In genomic region chr7:109168716-109169115, GRCm38 (mm10) we compare ENCODE assay signal across 12 mouse cellular contexts. TPM values are rescaled to one million over a fixed set of nuclear protein-coding genes. Genes with fewer than 3 reads are reported as not detected.
A peak's percentile ranks its signal among the peaks of the same experiment; 100 is the strongest.
DNase-seq lines count a peak whose midpoint lies in the region; ATAC-seq and TF ChIP-seq lines count a peak whose summit lies in the region.
"Had no signal": no experiment of that assay in that cellular context is flagged by ENCODE, and none has a peak within 500 bp of the region (broad histone marks: within the 10 kb centered on the region; RNA-seq: fewer than 3 reads in every experiment).

No protein-coding gene starts in this region.

- WGBS in intestine, embryonic 16.5 days = 87% methylated on average over 7 of the region's 7 CpGs
- 86% methylated on average over 7 of the region's 7 CpGs for WGBS in intestine, postnatal 0 days
- 92% methylated on average over 7 of the region's 7 CpGs for WGBS in forebrain, embryonic 14.5 days
- 90% methylated on average over 7 of the region's 7 CpGs for WGBS in limb, embryonic 12.5 days
- 93% methylated on average over 7 of the region's 7 CpGs for WGBS in neural tube, embryonic 15.5 days
- WGBS in lung, postnatal 0 days = 86% methylated on average over 7 of the region's 7 CpGs

- TF ChIP-seq EP300 in lung, postnatal 0 days (IDR thresholded peaks at IDR 0.05) = no peak

- ATAC-seq in intestine, embryonic 16.5 days = no peak
- ATAC-seq in intestine, postnatal 0 days = no peak
- no peak for ATAC-seq in forebrain, embryonic 14.5 days
- no peak for ATAC-seq in limb, embryonic 12.5 days (ENCODE audit: insufficient number of reproducible peaks, insufficient read depth, low FRiP score, low TSS enrichment, low read depth)
- ATAC-seq in neural tube, embryonic 15.5 days (ENCODE audit: low FRiP score) = no peak
- no peak for ATAC-seq in lung, postnatal 0 days

- TF ChIP-seq CTCF in intestine, postnatal 0 days (IDR thresholded peaks at IDR 0.05; ENCODE audit: low read depth) = no peak
- TF ChIP-seq CTCF in lung, postnatal 0 days (IDR thresholded peaks at IDR 0.05) = no peak

- H3K4me2 ChIP-seq in intestine, embryonic 16.5 days (ENCODE audit: low read depth, low read length) = 0 out of 2 replicates have a peak overlapping the region, but pooled peaks have one; percentile 99
- no peak overlapping the region for H3K4me2 ChIP-seq in intestine, postnatal 0 days (replicated peaks; ENCODE audit: low read depth)
- peak overlapping the region; percentile 94 for H3K4me2 ChIP-seq in forebrain, embryonic 14.5 days (ENCODE audit: low read length)
- H3K4me2 ChIP-seq in limb, embryonic 12.5 days = peak overlapping the region; percentile 100; the same call in 1 of the 2 replicates
- H3K4me2 ChIP-seq in neural tube, embryonic 15.5 days = peak overlapping the region; percentile 99
- no peak overlapping the region for H3K4me2 ChIP-seq in lung, postnatal 0 days (replicated peaks; ENCODE audit: low read depth, low read length)

- H3K4me3 ChIP-seq in intestine, embryonic 16.5 days (ENCODE audit: low read length) = no peak overlapping the region
- H3K4me3 ChIP-seq in intestine, postnatal 0 days (ENCODE audit: low read depth, low read length) = no peak overlapping the region
- peak overlapping the region; percentile 65 for H3K4me3 ChIP-seq in forebrain, embryonic 14.5 days (ENCODE audit: low read depth, low read length)
- H3K4me3 ChIP-seq in limb, embryonic 12.5 days (replicated peaks) = peak overlapping the region; percentile 64
- peak overlapping the region; percentile 57; the same call in 1 of the 2 replicates for H3K4me3 ChIP-seq in neural tube, embryonic 15.5 days (replicated peaks)
- no peak overlapping the region for H3K4me3 ChIP-seq in lung, postnatal 0 days (ENCODE audit: low read depth, low read length)

- no peak overlapping the region for H3K9ac ChIP-seq in intestine, embryonic 16.5 days (ENCODE audit: low read depth, low read length)
- H3K9ac ChIP-seq in intestine, postnatal 0 days (ENCODE audit: low read depth, low read length) = no peak overlapping the region
- H3K9ac ChIP-seq in forebrain, embryonic 14.5 days (ENCODE audit: low read length) = no peak overlapping the region
- H3K9ac ChIP-seq in limb, embryonic 12.5 days (replicated peaks) = no peak overlapping the region
- no peak overlapping the region for H3K9ac ChIP-seq in neural tube, embryonic 15.5 days (replicated peaks)
- H3K9ac ChIP-seq in lung, postnatal 0 days (replicated peaks; ENCODE audit: low read depth) = no peak overlapping the region

- no peak for DNase-seq in forebrain, embryonic 14.5 days (ENCODE audit: low spot score)
- DNase-seq in MN1 (ENCODE audit: low spot score) = no peak
- no peak for DNase-seq in lung, postnatal 0 days (ENCODE audit: low spot score)
- DNase-seq in yolk sac, embryonic 10.5 days (ENCODE audit: low spot score) = no peak
- DNase-seq: kidney, adult 11 months; layer of hippocampus, adult 9-11 months; lung, postnatal 36 days had no signal

- peaks cover 14% of the 10 kb centered on the region for H3K4me1 ChIP-seq in intestine, embryonic 16.5 days (ENCODE audit: control insufficient read depth, insufficient read depth, low read length)
- H3K4me1 ChIP-seq in intestine, postnatal 0 days (replicated peaks; ENCODE audit: control insufficient read depth, insufficient read depth, low read length) = no peaks in the 10 kb centered on the region
- peaks cover 44% of the 10 kb centered on the region for H3K4me1 ChIP-seq in forebrain, embryonic 14.5 days (ENCODE audit: control insufficient read depth, insufficient read depth, low read length)
- H3K4me1 ChIP-seq in limb, embryonic 12.5 days (replicated peaks) = peaks cover 28% of the 10 kb centered on the region; the same call in 1 of the 2 replicates
- peaks cover 37% of the 10 kb centered on the region for H3K4me1 ChIP-seq in neural tube, embryonic 15.5 days
- H3K4me1 ChIP-seq in lung, postnatal 0 days (ENCODE audit: insufficient read depth, low read depth, low read length) = peaks cover 4% of the 10 kb centered on the region

- peaks cover 36% of the 10 kb centered on the region for H3K27me3 ChIP-seq in intestine, embryonic 16.5 days (replicated peaks; ENCODE audit: control insufficient read depth, insufficient read depth, low read length)
- H3K27me3 ChIP-seq in intestine, postnatal 0 days (replicated peaks; ENCODE audit: control insufficient read depth, insufficient read depth, low read length) = peaks cover 48% of the 10 kb centered on the region
- H3K27me3 ChIP-seq in forebrain, embryonic 14.5 days (replicated peaks; ENCODE audit: control insufficient read depth, insufficient read depth, low read length) = peaks cover 13% of the 10 kb centered on the region
- peaks cover 59% of the 10 kb centered on the region for H3K27me3 ChIP-seq in limb, embryonic 12.5 days
- peaks cover 50% of the 10 kb centered on the region for H3K27me3 ChIP-seq in neural tube, embryonic 15.5 days (replicated peaks)
- H3K27me3 ChIP-seq in lung, postnatal 0 days (replicated peaks; ENCODE audit: insufficient read depth, low read length) = peaks cover 20% of the 10 kb centered on the region

- no peaks in the 10 kb centered on the region for H3K9me3 ChIP-seq in intestine, embryonic 16.5 days (ENCODE audit: control insufficient read depth, low read length)
- H3K9me3 ChIP-seq in intestine, postnatal 0 days (ENCODE audit: control insufficient read depth) = no peaks in the 10 kb centered on the region
- no peaks in the 10 kb centered on the region for H3K9me3 ChIP-seq in forebrain, embryonic 14.5 days (replicated peaks; ENCODE audit: control insufficient read depth, low read length)
- no peaks in the 10 kb centered on the region for H3K9me3 ChIP-seq in limb, embryonic 12.5 days
- no peaks in the 10 kb centered on the region for H3K9me3 ChIP-seq in neural tube, embryonic 15.5 days (replicated peaks)
- no peaks in the 10 kb centered on the region for H3K9me3 ChIP-seq in lung, postnatal 0 days (ENCODE audit: low read length)

- no peak overlapping the region for H3K27ac ChIP-seq in intestine, embryonic 16.5 days (ENCODE audit: low read length)
- H3K27ac ChIP-seq in intestine, postnatal 0 days (ENCODE audit: low read depth, low read length) = no peak overlapping the region
- no peak overlapping the region for H3K27ac ChIP-seq in forebrain, embryonic 14.5 days (ENCODE audit: low read depth, low read length)
- H3K27ac ChIP-seq in limb, embryonic 12.5 days = no peak overlapping the region
- H3K27ac ChIP-seq in neural tube, embryonic 15.5 days (replicated peaks) = no peak overlapping the region
- H3K27ac ChIP-seq in lung, postnatal 0 days (ENCODE audit: low read length) = no peak overlapping the region

- H3K36me3 ChIP-seq in intestine, embryonic 16.5 days (ENCODE audit: control insufficient read depth, insufficient read depth, low read length) = no peaks in the 10 kb centered on the region
- no peaks in the 10 kb centered on the region for H3K36me3 ChIP-seq in intestine, postnatal 0 days (ENCODE audit: control insufficient read depth, insufficient read depth)
- no peaks in the 10 kb centered on the region for H3K36me3 ChIP-seq in forebrain, embryonic 14.5 days (ENCODE audit: control insufficient read depth, insufficient read depth, low read length)
- H3K36me3 ChIP-seq in limb, embryonic 12.5 days = no peaks in the 10 kb centered on the region
- H3K36me3 ChIP-seq in neural tube, embryonic 15.5 days = no peaks in the 10 kb centered on the region
- H3K36me3 ChIP-seq in lung, postnatal 0 days (ENCODE audit: insufficient read depth, low read length) = no peaks in the 10 kb centered on the region

RNA-seq across cellular contexts. Expression of gene Lmo1, which starts 6.3 kb away (rescaled TPM):
- polyA plus RNA-seq in intestine, embryonic 16.5 days (2015; fragmentation: Nextera tagmentation; extraction: Ambion mirVana) = 1.7 and 2.6 TPM in 2 replicates
- polyA plus RNA-seq in intestine, postnatal 0 days (2015; fragmentation: Nextera tagmentation; extraction: Ambion mirVana) = 2.3 and 2.9 TPM in 2 replicates
- 72.2 and 72.5 TPM in 2 replicates for polyA plus RNA-seq in forebrain, embryonic 14.5 days (2014; fragmentation: Nextera tagmentation; extraction: Ambion mirVana)
- 13.6 and 15.1 TPM in 2 replicates for polyA plus RNA-seq in limb, embryonic 12.5 days (2016; fragmentation: Nextera tagmentation; extraction: Ambion mirVana)
- polyA plus RNA-seq in neural tube, embryonic 15.5 days (2015; fragmentation: Nextera tagmentation; extraction: Ambion mirVana) = 26.9 and 37.1 TPM in 2 replicates
- polyA plus RNA-seq in lung, postnatal 0 days (2015; fragmentation: Nextera tagmentation; extraction: Ambion mirVana) = 10.0 and 10.3 TPM in 2 replicates
- polyA plus RNA-seq: liver, adult 2 months had no signal

Comparison
In these comparisons a context has a peak if more than half of its experiments do, and no peak if none do; other contexts are left out.
1. H3K4me2 ChIP-seq: peak in intestine, embryonic 16.5 days (single experiment), forebrain, embryonic 14.5 days (single experiment), limb, embryonic 12.5 days (single experiment) and neural tube, embryonic 15.5 days (single experiment); none in intestine, postnatal 0 days (single experiment) and lung, postnatal 0 days (single experiment).
2. H3K4me3 ChIP-seq: peak in forebrain, embryonic 14.5 days (single experiment), limb, embryonic 12.5 days (single experiment) and neural tube, embryonic 15.5 days (single experiment); none in intestine, embryonic 16.5 days (single experiment), intestine, postnatal 0 days (single experiment) and lung, postnatal 0 days (single experiment).